Mouse (Mus musculus) A20 (cell line): ENCODE data around the gene Tbc1d20.

Experiments used
- DNase-seq: peaks from one replicate; pipeline ENCODE4 v3.0.0-alpha.2; 2011; ENCODE audit warnings: low read depth, low spot score

Gene Tbc1d20

GRCm38 (mm10) chr2:152326654-152327053 lies 33.0 kb downstream of the Tbc1d20 start:
- DNase-seq, result no peak

- no peak for DNase-seq
Observed at GRCm38 (mm10) chr2:152327980-152328379, 34.4 kb downstream of the Tbc1d20 start.

GRCm38 (mm10) chr2:152330858-152331423 lies 37.3 kb downstream of the Tbc1d20 start:
- DNase-seq, result peak; percentile 45

GRCm38 (mm10) chr2:152332101-152332825 lies 38.6 kb downstream of the Tbc1d20 start, which contains the start of gene Rbck1:
Gene Rbck1 (minus strand): TSS chr2:152332653.
- peak; percentile 97 for DNase-seq

GRCm38 (mm10) chr2:152333345-152334006 lies 39.8 kb downstream of the Tbc1d20 start:
- peak; percentile 21 for DNase-seq

GRCm38 (mm10) chr2:152335289-152335820 lies 41.7 kb downstream of the Tbc1d20 start:
- DNase-seq, result no peak

GRCm38 (mm10) chr2:152336856-152337255 lies 43.2 kb downstream of the Tbc1d20 start:
- no peak for DNase-seq

GRCm38 (mm10) chr2:152337591-152338212 lies 44.1 kb downstream of the Tbc1d20 start:
- DNase-seq, result no peak

- no peak for DNase-seq
Observed at GRCm38 (mm10) chr2:152338319-152338718, 44.7 kb downstream of the Tbc1d20 start.

- no peak for DNase-seq
Observed at GRCm38 (mm10) chr2:152339631-152340179, 46.1 kb downstream of the Tbc1d20 start.

GRCm38 (mm10) chr2:152343329-152344213 lies 49.9 kb downstream of the Tbc1d20 start, which contains the start of gene Trib3:
Gene Trib3 (minus strand): TSS chr2:152344032.
- DNase-seq, result peak; percentile 94

- DNase-seq, result no peak
Observed at GRCm38 (mm10) chr2:152344361-152344760, 50.7 kb downstream of the Tbc1d20 start.

GRCm38 (mm10) chr2:152344909-152345308 lies 51.3 kb downstream of the Tbc1d20 start:
- no peak for DNase-seq

GRCm38 (mm10) chr2:152345393-152345792 lies 51.8 kb downstream of the Tbc1d20 start:
- no peak for DNase-seq

- no peak for DNase-seq
Observed at GRCm38 (mm10) chr2:152346776-152347465, 53.3 kb downstream of the Tbc1d20 start.

- DNase-seq, result no peak
Observed at GRCm38 (mm10) chr2:152347722-152348121, 54.1 kb downstream of the Tbc1d20 start.

- no peak for DNase-seq
Observed at GRCm38 (mm10) chr2:152349205-152349604, 55.6 kb downstream of the Tbc1d20 start.

- DNase-seq, result no peak
Observed at GRCm38 (mm10) chr2:152349842-152350540, 56.4 kb downstream of the Tbc1d20 start.

GRCm38 (mm10) chr2:152357254-152357653 lies 63.6 kb downstream of the Tbc1d20 start:
- DNase-seq, result no peak
